ENCODE assay signal across 9 mouse cellular contexts in the genomic region with DNA sequence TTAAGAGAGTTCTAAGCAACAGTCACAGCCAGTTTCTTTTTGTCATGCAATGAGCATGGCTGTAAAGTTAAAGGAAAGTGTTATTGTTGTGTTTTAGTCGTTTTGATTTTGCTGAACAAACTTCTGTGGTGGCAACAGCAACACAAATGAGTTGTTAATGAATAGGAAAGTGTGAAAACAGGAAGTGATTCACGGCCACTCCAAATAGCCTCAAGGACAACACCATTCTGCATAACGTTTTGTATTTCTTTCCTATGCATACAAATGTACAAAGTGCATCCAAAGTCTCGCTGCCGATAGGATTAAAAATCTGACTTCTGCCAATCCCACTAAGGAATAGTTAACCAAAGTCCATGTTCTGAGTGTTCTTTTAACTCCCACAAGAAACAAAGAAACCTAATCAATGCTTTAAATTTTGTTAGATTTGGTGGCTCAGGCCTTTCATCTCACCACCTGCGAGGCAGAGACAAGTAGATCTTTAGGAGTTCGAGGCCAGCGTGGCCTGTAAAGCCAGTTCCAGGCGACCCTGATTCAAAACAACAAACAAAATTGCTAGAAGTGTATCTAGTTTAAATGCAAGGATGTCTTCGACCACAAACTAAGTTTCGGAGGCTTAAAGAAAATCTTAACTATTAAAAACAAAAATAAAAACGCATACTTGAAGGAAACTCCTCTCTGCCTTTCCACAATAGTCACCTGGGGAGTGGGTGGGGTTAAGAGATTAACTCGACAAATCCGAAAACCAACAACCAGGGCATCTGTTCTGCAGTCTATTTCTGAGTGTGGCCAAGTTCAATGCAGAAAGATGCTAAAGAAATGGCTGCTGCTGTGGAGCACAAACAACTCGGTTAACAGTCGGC. TPM values are rescaled to one million over a fixed set of nuclear protein-coding genes. Genes with fewer than 3 reads are reported as not detected.
A peak's percentile ranks its signal among the peaks of the same experiment; 100 is the strongest.
DNase-seq lines count a peak whose midpoint lies in the region; ATAC-seq and TF ChIP-seq lines count a peak whose summit lies in the region.
"Had no signal": no experiment of that assay in that cellular context is flagged by ENCODE, and none has a peak within 500 bp of the region (broad histone marks: within the 10 kb centered on the region; RNA-seq: fewer than 3 reads in every experiment).

No protein-coding gene starts in this region.

- no peak; the same call in 1 of the 2 replicates for ATAC-seq in forebrain, embryonic 12.5 days (ENCODE audit: low FRiP score)
- peak; percentile 50 for ATAC-seq in liver, embryonic 11.5 days (replicated peaks; ENCODE audit: low FRiP score)
- ATAC-seq in neural tube, embryonic 15.5 days (ENCODE audit: low FRiP score) = no peak; the same call in 1 of the 2 replicates

- intact Hi-C loops in gastrocnemius, adult 2 months (cut with DNase I) = no loop called here
- intact Hi-C loops in gastrocnemius, postnatal 36 days (cut with DNase I) = no loop called here

- DNase-seq in gastrocnemius, adult 2 months = no peak
- no peak for DNase-seq in gastrocnemius, postnatal 36 days
- peak; percentile 38 for DNase-seq in CH12.LX (ENCODE audit: extremely low read depth)
- no peak for DNase-seq in liver, embryonic 11.5 days (ENCODE audit: low spot score)
- no peak for DNase-seq in left cerebral cortex, adult 11 months (ENCODE audit: low spot score)
- DNase-seq in spleen, postnatal 14 days (ENCODE audit: low spot score in 2 of 2) = no peak

- peaks cover 20% of the 10 kb centered on the region for H3K79me2 ChIP-seq in CH12.LX (replicated peaks; ENCODE audit: control insufficient read depth, extremely low read depth, insufficient read depth, poor library complexity, severe bottlenecking)

- TF ChIP-seq CTCF in gastrocnemius, adult 2 months (IDR thresholded peaks at IDR 0.05) = no peak
- TF ChIP-seq CTCF in CH12.LX (conservative IDR thresholded peaks at IDR 0.05 in 1 of 2, IDR thresholded peaks at IDR 0.05 in 1 of 2; ENCODE audit: low read depth in 2 of 2, low read length in 2 of 2) = no peak

- TF ChIP-seq EP300 in CH12.LX (IDR thresholded peaks at IDR 0.05; ENCODE audit: low read length) = no peak

- 26% methylated on average over 16 of the region's 16 CpGs for WGBS in forebrain, embryonic 12.5 days
- 22% methylated on average over 16 of the region's 16 CpGs for WGBS in liver, embryonic 11.5 days
- WGBS in neural tube, embryonic 15.5 days = 25% methylated on average over 16 of the region's 16 CpGs

- peaks cover 3 to 17% of the 10 kb centered on the region in 2 experiments; a peak in 2 of 4 replicates for H3K4me1 ChIP-seq in CH12.LX (ENCODE audit: control insufficient read depth in 1 of 2, insufficient read depth in 2 of 2)
- peaks cover 9% of the 10 kb centered on the region for H3K4me1 ChIP-seq in forebrain, embryonic 12.5 days
- H3K4me1 ChIP-seq in liver, embryonic 11.5 days (replicated peaks; ENCODE audit: control insufficient read depth, insufficient read depth, low read length) = peaks cover 5% of the 10 kb centered on the region; the same call in 1 of the 2 replicates
- peaks cover 16% of the 10 kb centered on the region for H3K4me1 ChIP-seq in neural tube, embryonic 15.5 days

- peak overlapping the region; percentile 100 for H3K4me3 ChIP-seq in gastrocnemius, adult 2 months
- H3K4me3 ChIP-seq in CH12.LX (replicated peaks in 1 of 3; ENCODE audit: low read depth in 2 of 3, low read length in 2 of 3, poor library complexity in 1 of 3) = peak overlapping the region; percentile 87 to 94 (median 89)
- H3K4me3 ChIP-seq in forebrain, embryonic 12.5 days (replicated peaks) = peak overlapping the region; percentile 80
- H3K4me3 ChIP-seq in liver, embryonic 11.5 days (ENCODE audit: low read depth, low read length) = peak overlapping the region; percentile 87
- peak overlapping the region; percentile 85 for H3K4me3 ChIP-seq in neural tube, embryonic 15.5 days (replicated peaks)

- peak overlapping the region; percentile 77 for H3K4me2 ChIP-seq in CH12.LX (ENCODE audit: insufficient read depth, low read depth, poor library complexity, severe bottlenecking)
- peak overlapping the region; percentile 58 for H3K4me2 ChIP-seq in forebrain, embryonic 12.5 days
- peak overlapping the region; percentile 62 for H3K4me2 ChIP-seq in liver, embryonic 11.5 days
- H3K4me2 ChIP-seq in neural tube, embryonic 15.5 days = peak overlapping the region; percentile 56

- peaks cover 7% of the 10 kb centered on the region for H3K9me3 ChIP-seq in CH12.LX (replicated peaks; ENCODE audit: low read length)
- H3K9me3 ChIP-seq in forebrain, embryonic 12.5 days = no peaks in the 10 kb centered on the region
- no peaks in the 10 kb centered on the region for H3K9me3 ChIP-seq in liver, embryonic 11.5 days (ENCODE audit: control insufficient read depth, low read length)
- no peaks in the 10 kb centered on the region for H3K9me3 ChIP-seq in neural tube, embryonic 15.5 days (replicated peaks)

- peak overlapping the region; percentile 87 for H3K27ac ChIP-seq in gastrocnemius, adult 2 months
- H3K27ac ChIP-seq in CH12.LX (ENCODE audit: insufficient read depth, low read depth) = no peak overlapping the region
- H3K27ac ChIP-seq in forebrain, embryonic 12.5 days = peak overlapping the region; percentile 80
- no peak overlapping the region for H3K27ac ChIP-seq in liver, embryonic 11.5 days (ENCODE audit: low read depth, low read length)
- peak overlapping the region; percentile 86 for H3K27ac ChIP-seq in neural tube, embryonic 15.5 days (replicated peaks)

- no peak for TF ChIP-seq RAD21 in CH12.LX (IDR thresholded peaks at IDR 0.05; ENCODE audit: low read depth, low read length)

- no peak for TF ChIP-seq POLR2A in CH12.LX (IDR thresholded peaks at IDR 0.05; ENCODE audit: low read depth, low read length)

- in situ Hi-C loops in CH12.LX (cut with MboI; ENCODE audit: low pct_ligation_motif_present, low pct_unique_long_range_greater_than_20kb, low sequenced_read_pairs) = no loop called here

- peaks cover 10 to 34% of the 10 kb centered on the region in 2 experiments for H3K36me3 ChIP-seq in CH12.LX (replicated peaks in 1 of 2; ENCODE audit: control insufficient read depth in 1 of 2, insufficient read depth in 1 of 2, low read length in 1 of 2)
- peaks cover 25% of the 10 kb centered on the region for H3K36me3 ChIP-seq in forebrain, embryonic 12.5 days (replicated peaks)
- peaks cover 5% of the 10 kb centered on the region; the same call in 1 of the 2 replicates for H3K36me3 ChIP-seq in liver, embryonic 11.5 days (ENCODE audit: control insufficient read depth, insufficient read depth, low read length)
- H3K36me3 ChIP-seq in neural tube, embryonic 15.5 days = peaks cover 19% of the 10 kb centered on the region

- peak overlapping the region; percentile 80 for H3K9ac ChIP-seq in CH12.LX (ENCODE audit: insufficient read depth, low read depth)
- peak overlapping the region; percentile 71 for H3K9ac ChIP-seq in forebrain, embryonic 12.5 days
- peak overlapping the region; percentile 75 for H3K9ac ChIP-seq in liver, embryonic 11.5 days (ENCODE audit: low read depth, low read length)
- H3K9ac ChIP-seq in neural tube, embryonic 15.5 days (replicated peaks) = peak overlapping the region; percentile 61

- dilution Hi-C loops in CH12.LX (cut with MboI; ENCODE audit: extremely low pct_ligation_motif_present, extremely low pct_unique_long_range_greater_than_20kb, low sequenced_read_pairs) = no loop called here

- H3K27me3 ChIP-seq in CH12.LX (replicated peaks) = no peaks in the 10 kb centered on the region
- H3K27me3 ChIP-seq in forebrain, embryonic 12.5 days = no peaks in the 10 kb centered on the region
- no peaks in the 10 kb centered on the region for H3K27me3 ChIP-seq in liver, embryonic 11.5 days (replicated peaks; ENCODE audit: control insufficient read depth, insufficient read depth, low read length)
- H3K27me3 ChIP-seq in neural tube, embryonic 15.5 days (replicated peaks) = no peaks in the 10 kb centered on the region
- H3K27me3 ChIP-seq: Patski had no signal

RNA-seq across cellular contexts. Expression of a gene that starts 0.7 kb away (rescaled TPM):
- total RNA-seq in gastrocnemius, adult 2 months (2021) = 1 to 10 TPM; 6.2 to 6.4 TPM
- total RNA-seq in gastrocnemius, postnatal 36 days (2021) = 1 to 10 TPM; 5.8 to 7.1 TPM
- total RNA-seq in CH12.LX (2012; rRNA removed) = 53.4 and 57.8 TPM in 2 replicates
- 65.0 and 72.1 TPM in 2 replicates for total RNA-seq in CH12.LX (2014; rRNA removed)
- polyA plus RNA-seq in CH12.LX (2012; ENCODE audit: insufficient read length, low read depth) = 44.3 and 44.5 TPM in 2 replicates
- polyA plus RNA-seq in forebrain, embryonic 12.5 days (2016; fragmentation: Nextera tagmentation; extraction: Ambion mirVana) = 114 and 115 TPM in 2 replicates
- 43.5 and 44.6 TPM in 2 replicates for polyA plus RNA-seq in liver, embryonic 11.5 days (2014; fragmentation: Nextera tagmentation; extraction: Ambion mirVana)
- polyA plus RNA-seq in neural tube, embryonic 15.5 days (2015; fragmentation: Nextera tagmentation; extraction: Ambion mirVana) = 114 and 119 TPM in 2 replicates

RNA-seq across cellular contexts. Expression of a gene that starts 22.9 kb away (rescaled TPM):
- not detected for total RNA-seq in gastrocnemius, adult 2 months (2021)
- under 1 TPM in 1 of 2 experiments, not detected in 1; 0.86 TPM for total RNA-seq in gastrocnemius, postnatal 36 days (2021)
- total RNA-seq in CH12.LX (2012; rRNA removed) (2.7 and 4.2 TPM in 2 replicates), CH12.LX (2014; rRNA removed) (not detected in 2 replicates)
- not detected in 2 replicates for polyA plus RNA-seq in CH12.LX (2012; ENCODE audit: insufficient read length, low read depth)
- not detected in 2 replicates for polyA plus RNA-seq in forebrain, embryonic 12.5 days (2016; fragmentation: Nextera tagmentation; extraction: Ambion mirVana)
- polyA plus RNA-seq in liver, embryonic 11.5 days (2014; fragmentation: Nextera tagmentation; extraction: Ambion mirVana) = not detected in 2 replicates
- not detected in 2 replicates for polyA plus RNA-seq in neural tube, embryonic 15.5 days (2015; fragmentation: Nextera tagmentation; extraction: Ambion mirVana)

RNA-seq across cellular contexts. Expression of a gene that starts 23.0 kb away (rescaled TPM):
- 10 to 100 TPM; 10.2 TPM for total RNA-seq in gastrocnemius, adult 2 months (2021)
- total RNA-seq in gastrocnemius, postnatal 36 days (2021) = 10 to 100 TPM in 1 of 2 experiments, 1 to 10 TPM in 1; 8.0 to 10.2 TPM
- 55.9 and 64.6 TPM in 2 replicates for total RNA-seq in CH12.LX (2012; rRNA removed)
- total RNA-seq in CH12.LX (2014; rRNA removed) = 95.9 and 117 TPM in 2 replicates
- polyA plus RNA-seq in CH12.LX (2012; ENCODE audit: insufficient read length, low read depth) = 82.3 and 90.9 TPM in 2 replicates
- 58.9 and 67.6 TPM in 2 replicates for polyA plus RNA-seq in forebrain, embryonic 12.5 days (2016; fragmentation: Nextera tagmentation; extraction: Ambion mirVana)
- polyA plus RNA-seq in liver, embryonic 11.5 days (2014; fragmentation: Nextera tagmentation; extraction: Ambion mirVana) = 76.7 and 77.5 TPM in 2 replicates
- polyA plus RNA-seq in neural tube, embryonic 15.5 days (2015; fragmentation: Nextera tagmentation; extraction: Ambion mirVana) = 43.6 and 48.7 TPM in 2 replicates

RNA-seq across cellular contexts. Expression of a gene that starts 39.7 kb away (rescaled TPM):
- total RNA-seq in gastrocnemius, adult 2 months (2021) = not detected
- not detected for total RNA-seq in gastrocnemius, postnatal 36 days (2021)
- total RNA-seq in CH12.LX (2012; rRNA removed) (not detected in 2 replicates), CH12.LX (2014; rRNA removed) (not detected in 2 replicates)
- not detected in 2 replicates for polyA plus RNA-seq in CH12.LX (2012; ENCODE audit: insufficient read length, low read depth)
- polyA plus RNA-seq in forebrain, embryonic 12.5 days (2016; fragmentation: Nextera tagmentation; extraction: Ambion mirVana) = not detected in 2 replicates
- polyA plus RNA-seq in liver, embryonic 11.5 days (2014; fragmentation: Nextera tagmentation; extraction: Ambion mirVana) = not detected in 2 replicates
- not detected in 2 replicates for polyA plus RNA-seq in neural tube, embryonic 15.5 days (2015; fragmentation: Nextera tagmentation; extraction: Ambion mirVana)
- polyA plus RNA-seq: Patski had no signal

Comparison
In these comparisons a context has a peak if more than half of its experiments do, and no peak if none do; other contexts are left out.
1. H3K27ac ChIP-seq: peak in gastrocnemius, adult 2 months (single experiment), forebrain, embryonic 12.5 days (single experiment) and neural tube, embryonic 15.5 days (single experiment); none in CH12.LX (single experiment) and liver, embryonic 11.5 days (single experiment).
2. Peak in every context shown above with its lines, with median percentiles within 50 percentile points of each other: H3K4me3 ChIP-seq, H3K4me2 ChIP-seq and H3K9ac ChIP-seq.